Mouse (Mus musculus) liver, embryonic 14.5 days (tissue): ENCODE measurements around the gene Dusp8.
"Not testable (repeated sequence)": the region's sequence is repeated elsewhere in the genome, so short reads cannot be mapped to it uniquely, and the experiment has no call there.

Experiments
- CTCF ChIP-seq: IDR thresholded peaks from 2 replicates; pipeline ENCODE4 v1.5.1; 2016; ENCODE audit warnings: antibody characterized with exemption, low read depth, control low read depth
- EP300 ChIP-seq: IDR thresholded peaks from 2 replicates; pipeline ENCODE4 v1.6.1; 2016; ENCODE audit warnings: antibody characterized with exemption, low read depth

- TF ChIP-seq CTCF, EP300: not testable (repeated sequence)
Measured at GRCm38 (mm10) chr7:142120629-142121028, 25.0 kb upstream of the Dusp8 start, which contains the start of gene Gm45618.
